Mouse (Mus musculus): ENCODE data around the gene Ptp4a2.
"Not testable (repeated sequence)": the region's sequence is repeated elsewhere in the genome, so short reads cannot be mapped to it uniquely, and the experiment has no call there.

Gene Ptp4a2

DNA sequence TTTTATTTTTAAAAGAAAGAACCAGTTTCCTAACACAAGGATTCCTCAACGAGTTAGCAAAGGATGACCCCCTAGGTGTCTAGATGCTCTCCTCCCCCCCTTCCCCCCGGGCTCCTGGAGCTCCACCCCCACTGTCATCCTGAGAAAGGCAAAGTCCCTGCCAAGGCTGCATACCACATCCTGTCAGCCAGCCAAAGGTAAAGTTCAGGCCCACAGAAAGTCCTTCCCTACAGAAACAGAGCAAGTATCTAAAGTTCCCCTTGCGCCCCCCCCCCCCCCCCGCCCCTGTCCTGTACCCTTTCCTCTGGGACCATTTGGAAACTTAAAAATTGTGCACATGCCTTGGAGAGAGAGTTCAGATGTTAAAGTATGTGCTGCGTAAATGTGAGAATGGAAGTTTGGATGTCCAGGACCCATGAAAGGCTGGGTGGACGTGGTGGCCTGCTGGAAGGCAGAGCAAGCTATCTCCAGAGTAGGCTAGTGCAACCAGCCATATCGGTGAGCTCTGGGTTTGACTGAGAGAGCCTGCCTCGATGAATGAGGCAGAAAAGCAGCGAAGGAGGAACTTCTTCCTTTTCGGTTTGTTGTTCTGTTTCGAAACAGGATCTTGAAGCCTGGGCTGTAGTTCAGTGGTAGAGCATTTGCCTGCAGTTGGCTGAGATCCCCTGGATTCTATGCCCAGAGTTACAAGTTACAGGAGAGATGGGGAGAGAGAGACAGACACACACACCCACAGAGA lies 71.7 kb downstream of the Ptp4a2 start:
- DNase-seq (ENCODE audit: inconsistent ontology term), result peak; percentile 49

DNA sequence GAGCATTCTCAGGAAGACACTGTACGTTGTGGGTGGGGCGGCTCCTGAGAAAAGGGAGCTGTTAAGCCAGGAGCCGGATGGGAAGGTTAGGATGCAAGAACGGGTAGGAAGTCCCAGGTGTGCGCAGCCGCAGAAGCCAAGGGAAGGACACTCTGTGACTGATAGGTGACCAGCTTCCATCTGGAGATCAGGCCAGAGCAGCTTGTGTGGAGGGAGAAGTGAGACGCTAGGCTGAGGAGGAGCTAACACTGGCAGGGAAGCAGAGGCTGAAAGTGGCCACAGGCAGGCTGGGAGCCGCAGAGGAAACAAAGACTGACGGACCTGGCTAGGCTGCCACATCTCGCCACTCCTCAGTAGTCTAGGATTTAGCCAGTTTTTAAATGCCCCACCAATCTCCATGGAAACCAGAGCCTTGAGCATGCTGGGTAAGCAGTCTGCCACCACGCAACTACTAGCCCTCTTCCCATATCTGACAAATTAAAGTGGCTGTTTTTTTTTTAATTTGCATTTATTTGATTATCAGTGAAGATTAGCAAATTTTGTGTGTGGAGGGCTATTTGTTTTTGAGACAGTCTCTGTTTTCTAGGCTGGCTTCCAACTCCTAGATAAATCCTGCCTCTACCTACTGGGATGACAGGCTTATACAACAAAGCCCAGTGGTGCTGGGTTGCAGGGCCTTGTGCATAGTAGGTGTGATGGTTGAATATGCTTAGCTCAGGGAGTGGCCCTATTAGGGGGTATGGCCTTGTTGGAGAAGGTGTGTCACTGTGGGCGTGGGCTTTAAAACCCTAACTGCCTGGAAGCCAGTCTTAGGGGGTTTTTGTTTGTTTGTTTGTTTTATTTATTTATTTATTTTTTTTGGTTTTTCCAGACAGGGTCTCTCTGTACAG lies 73.3 kb downstream of the Ptp4a2 start:
- DNase-seq (ENCODE audit: inconsistent ontology term), result no peak

DNA sequence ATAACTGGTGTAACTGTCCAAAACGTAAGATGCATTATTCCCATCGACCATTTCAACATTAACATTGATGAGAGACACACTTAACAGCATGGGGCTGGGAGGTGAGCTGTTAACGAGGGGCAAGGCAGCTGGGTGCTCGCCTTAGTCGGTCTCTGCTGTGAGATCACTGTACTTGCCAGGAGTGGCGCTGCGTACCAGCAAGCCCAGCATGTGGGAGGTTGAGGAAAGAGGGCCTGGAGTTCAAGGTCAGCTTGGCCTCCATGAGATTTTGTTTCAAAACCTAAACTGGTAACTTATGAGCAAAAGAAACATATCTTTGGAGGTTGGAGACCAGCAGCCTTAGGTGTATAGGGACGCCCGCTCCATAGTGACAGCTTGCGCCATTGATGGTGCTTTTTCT lies 78.6 kb downstream of the Ptp4a2 start:
- DNase-seq (ENCODE audit: inconsistent ontology term), result no peak

DNA sequence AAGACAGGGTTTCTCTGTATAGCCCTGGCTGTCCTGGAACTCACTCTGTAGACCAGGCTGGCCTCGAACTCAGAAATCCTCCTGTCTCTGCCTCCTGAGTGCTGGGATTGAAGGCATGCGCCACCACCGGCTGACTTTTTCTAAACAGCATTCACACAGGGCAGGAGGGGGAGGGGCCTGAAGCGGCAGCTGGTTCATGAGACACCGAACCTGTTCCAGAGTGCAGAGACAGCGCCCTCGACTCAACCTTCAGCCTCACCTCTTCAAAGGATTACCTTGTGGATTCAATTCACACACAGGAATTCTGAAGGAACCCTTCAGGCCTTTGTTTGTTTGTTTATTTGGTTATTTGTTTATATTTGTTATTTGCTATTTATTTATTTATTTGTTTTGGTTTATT lies 79.1 kb downstream of the Ptp4a2 start:
- no peak for DNase-seq (ENCODE audit: inconsistent ontology term)

DNA sequence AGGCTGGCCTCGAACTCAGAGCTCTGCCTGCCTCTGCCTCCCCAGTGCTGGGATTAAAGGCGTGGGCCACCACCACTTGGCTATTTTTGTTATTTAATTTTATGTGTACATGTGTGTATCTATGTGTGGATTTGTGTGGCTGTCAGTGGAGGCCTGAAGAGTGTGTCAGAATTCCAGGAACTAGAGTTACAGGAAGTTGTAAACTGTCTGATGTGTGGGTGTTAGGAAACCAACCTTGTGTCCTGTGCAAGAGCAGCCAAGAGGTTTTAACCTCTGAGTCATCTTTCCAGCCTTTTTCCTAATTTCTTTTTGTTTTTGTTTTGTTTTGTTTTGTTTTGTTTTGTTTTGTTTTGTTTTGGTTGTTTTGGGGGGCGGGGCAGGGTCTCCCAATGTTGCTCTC lies 83.8 kb downstream of the Ptp4a2 start:
- DNase-seq (ENCODE audit: inconsistent ontology term), result no peak

DNA sequence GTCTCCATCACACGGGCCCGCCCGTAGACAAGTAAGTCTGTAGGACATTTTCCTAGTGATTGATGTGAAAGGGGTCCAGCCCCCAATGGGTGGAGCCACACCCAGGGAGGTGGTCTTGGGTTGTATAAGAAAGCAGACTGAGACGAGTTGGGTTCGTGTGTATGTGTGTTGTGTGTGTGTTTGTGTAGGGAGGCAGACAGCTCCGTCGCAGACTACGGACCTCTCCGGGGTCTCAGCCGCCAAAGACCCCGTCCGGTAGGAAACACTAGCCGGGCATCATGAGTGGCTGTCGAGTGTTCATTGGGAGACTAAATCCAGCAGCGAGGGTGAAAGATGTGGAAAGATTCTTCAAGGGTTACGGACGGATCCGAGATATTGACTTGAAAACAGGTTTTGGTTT lies 87.8 kb downstream of the Ptp4a2 start:
- not testable (repeated sequence) for DNase-seq (ENCODE audit: inconsistent ontology term)

Measured in Muller cell, postnatal 12 days (primary cell).